Mouse (Mus musculus) intestine, embryonic 15.5 days (tissue): Measurements from ENCODE around the gene Pde4d. TPM values are rescaled to one million over a fixed set of nuclear protein-coding genes. Genes with fewer than 3 reads are reported as not detected.

Experiments
- ATAC-seq: fragments of 200-750 bp; cut with Nextera tagmentation; 2 replicates; pipeline ENCODE4 v1.8.0; 2017; ENCODE audit warnings: moderate TSS enrichment, moderate library complexity
- H3K27ac ChIP-seq: fragments of 300-500 bp; sonication (generic); 2 replicates; pipeline ENCODE4 v1.5.1; 2015; ENCODE audit warnings: mild to moderate bottlenecking, inconsistent platforms
- H3K27me3 ChIP-seq: fragments of 300-500 bp; sonication (generic); replicated peaks from 2 replicates; pipeline ENCODE4 v1.6.1; 2015; ENCODE audit warnings: inconsistent platforms
- H3K36me3 ChIP-seq: fragments of 300-500 bp; sonication (generic); 2 replicates; pipeline ENCODE4 v1.6.1; 2015; ENCODE audit warnings: inconsistent platforms
- H3K4me1 ChIP-seq: fragments of 300-500 bp; sonication (generic); replicated peaks from 2 replicates; pipeline ENCODE4 v1.6.1; 2015; ENCODE audit warnings: inconsistent platforms
- H3K4me2 ChIP-seq: fragments of 300-500 bp; sonication (generic); replicated peaks from 2 replicates; pipeline ENCODE4 v1.6.1; 2015; ENCODE audit warnings: mild to moderate bottlenecking, inconsistent platforms
- H3K4me3 ChIP-seq: fragments of 300-500 bp; sonication (generic); replicated peaks from 2 replicates; pipeline ENCODE4 v1.5.1; 2015; ENCODE audit warnings: inconsistent platforms
- H3K9ac ChIP-seq: fragments of 300-500 bp; sonication (generic); 2 replicates; pipeline ENCODE4 v1.6.1; 2015; ENCODE audit warnings: inconsistent platforms
- H3K9me3 ChIP-seq: fragments of 300-500 bp; sonication (generic); 2 replicates; pipeline ENCODE4 v1.6.1; 2016; ENCODE audit warnings: inconsistent platforms
- WGBS: fragments of 180-500 bp; shearing (Covaris S2); methylation state at CpG from one replicate; pipeline ENCODE4 v1.1.7; 2015; 5-methylcytosine and 5-hydroxymethylcytosine counted together
- polyA plus RNA-seq: library from polyadenylated mRNA; unstranded; fragments of >200 nt; fragmentation: Nextera tagmentation; extraction: Ambion mirVana; gene quantifications from 2 replicates; pipeline ENCODE4 v1.2.1, GENCODE M21; 2015

The Pde4d gene
- polyA plus RNA-seq, 1 experiment from 2014 or later = 18.5 TPM

- Histone ChIP-seq H3K4me1 (no peaks in the 10 kb centered on the region), H3K9ac (no peak overlapping the region), H3K27me3 (no peaks in the 10 kb centered on the region), H3K4me3 (no peak overlapping the region), H3K4me2 (no peak overlapping the region), H3K36me3 (no peaks in the 10 kb centered on the region), H3K9me3 (no peaks in the 10 kb centered on the region), H3K27ac (no peak overlapping the region)
- WGBS = 72% methylated on average over 5 of the region's 5 CpGs
- ATAC-seq = no peak
Observed at GRCm38 (mm10) chr13:109548263-109548662, 1098.5 kb downstream of the Pde4d start.

GRCm38 (mm10) chr13:109548771-109549555 is 1099.2 kb downstream of the Pde4d start:
- Histone ChIP-seq H3K4me1 (no peaks in the 10 kb centered on the region), H3K9me3 (no peaks in the 10 kb centered on the region), H3K27me3 (no peaks in the 10 kb centered on the region), H3K27ac (no peak overlapping the region), H3K4me3 (no peak overlapping the region), H3K9ac (no peak overlapping the region), H3K36me3 (no peaks in the 10 kb centered on the region), H3K4me2 (no peak overlapping the region)
- ATAC-seq = no peak
- WGBS = 82% methylated on average over 11 of the region's 11 CpGs

DNA sequence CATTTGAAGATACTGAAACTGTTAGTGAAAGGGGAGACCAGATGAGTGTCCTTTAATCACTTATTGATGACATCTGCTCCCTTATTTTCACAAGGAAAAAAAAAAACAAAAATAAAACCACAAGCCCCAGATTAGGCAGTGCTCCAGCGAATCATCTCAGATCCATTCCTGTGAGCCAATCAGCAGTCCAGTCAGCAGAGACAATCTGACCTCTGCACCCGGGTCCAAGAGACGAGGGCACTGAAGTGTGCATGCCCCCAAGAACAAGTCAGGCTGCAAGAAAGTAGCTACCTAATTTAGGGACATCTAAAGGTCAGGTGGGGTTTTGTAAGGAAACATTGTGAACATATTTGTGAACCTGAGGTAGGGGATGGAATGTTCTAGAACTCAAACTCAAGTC is 1102.1 kb downstream of the Pde4d start:
- 76% methylated on average over 3 of the region's 3 CpGs for WGBS

DNA sequence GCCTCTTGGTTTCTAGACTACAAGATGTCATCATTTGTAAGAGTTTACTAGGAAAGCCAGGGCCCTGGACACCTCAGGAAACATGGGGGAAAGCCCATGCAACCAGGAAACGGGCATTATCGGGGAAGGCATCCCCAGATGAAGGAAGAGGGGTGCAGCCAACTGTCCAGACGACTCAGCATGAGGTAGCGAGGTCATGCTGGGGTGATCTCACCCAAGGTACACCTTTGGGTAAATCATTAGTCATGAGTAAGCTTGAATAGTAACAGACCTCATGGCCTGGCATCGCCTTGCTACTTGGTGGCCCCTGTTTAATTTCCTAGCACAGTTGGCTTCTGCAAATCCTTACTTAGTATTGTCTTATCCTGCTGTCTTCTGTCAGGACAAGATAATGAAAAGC is 1105.8 kb downstream of the Pde4d start:
- Histone ChIP-seq H3K9me3 (no peaks in the 10 kb centered on the region), H3K27me3 (no peaks in the 10 kb centered on the region), H3K9ac (no peak overlapping the region), H3K36me3 (no peaks in the 10 kb centered on the region), H3K4me3 (no peak overlapping the region), H3K4me2 (no peak overlapping the region), H3K4me1 (no peaks in the 10 kb centered on the region), H3K27ac (no peak overlapping the region)
- WGBS = 67% methylated on average over 5 of the region's 5 CpGs
- ATAC-seq = no peak

More for the DNA sequence above, 1102.1 kb downstream of the Pde4d start:
- H3K4me1 ChIP-seq = no peaks in the 10 kb centered on the region
- no peak overlapping the region for H3K9ac ChIP-seq
- no peak overlapping the region for H3K4me2 ChIP-seq
- H3K27ac ChIP-seq = no peak overlapping the region
- no peaks in the 10 kb centered on the region for H3K36me3 ChIP-seq
- no peaks in the 10 kb centered on the region for H3K9me3 ChIP-seq
- no peak for ATAC-seq
- no peak overlapping the region for H3K4me3 ChIP-seq
- no peaks in the 10 kb centered on the region for H3K27me3 ChIP-seq

DNA sequence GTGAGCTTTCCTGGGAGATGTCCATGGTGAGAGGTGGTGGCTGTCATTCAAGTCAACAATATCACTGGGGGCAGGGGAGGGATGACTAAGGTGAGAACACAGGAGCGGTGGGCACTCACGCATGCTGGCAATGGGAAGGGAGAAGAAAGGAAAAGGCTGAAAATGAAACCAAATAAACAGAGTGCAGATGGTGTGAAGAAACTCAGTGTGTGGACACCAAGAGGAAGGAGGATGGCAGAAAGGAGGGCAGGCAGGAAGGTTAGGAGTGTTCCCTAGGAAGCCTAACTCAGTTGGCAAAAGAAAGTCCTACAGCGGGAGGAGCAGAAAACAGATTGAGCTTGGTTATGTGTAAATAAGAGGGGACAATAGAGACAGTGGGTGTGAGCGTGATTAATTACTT is 1107.1 kb downstream of the Pde4d start:
- H3K27ac ChIP-seq = no peak overlapping the region
- 91% methylated on average over 4 of the region's 4 CpGs for WGBS
- H3K36me3 ChIP-seq = no peaks in the 10 kb centered on the region
- no peak for ATAC-seq
- no peaks in the 10 kb centered on the region for H3K9me3 ChIP-seq
- H3K4me2 ChIP-seq = no peak overlapping the region
- H3K4me3 ChIP-seq = no peak overlapping the region
- no peaks in the 10 kb centered on the region for H3K27me3 ChIP-seq
- H3K4me1 ChIP-seq = no peaks in the 10 kb centered on the region
- H3K9ac ChIP-seq = no peak overlapping the region

GRCm38 (mm10) chr13:109558341-109559257 is 1108.9 kb downstream of the Pde4d start:
- no peak for ATAC-seq
- 75% methylated on average over 12 of the region's 12 CpGs for WGBS
- Histone ChIP-seq H3K9me3 (no peaks in the 10 kb centered on the region), H3K9ac (no peak overlapping the region), H3K36me3 (no peaks in the 10 kb centered on the region), H3K4me3 (no peak overlapping the region), H3K4me1 (no peaks in the 10 kb centered on the region), H3K27ac (no peak overlapping the region), H3K4me2 (no peak overlapping the region), H3K27me3 (no peaks in the 10 kb centered on the region)

- no peaks in the 10 kb centered on the region for H3K9me3 ChIP-seq
- WGBS = 80% methylated on average over 4 of the region's 4 CpGs
- no peak overlapping the region for H3K4me3 ChIP-seq
- no peaks in the 10 kb centered on the region for H3K4me1 ChIP-seq
- no peak for ATAC-seq
- no peak overlapping the region for H3K9ac ChIP-seq
- no peaks in the 10 kb centered on the region for H3K27me3 ChIP-seq
- H3K27ac ChIP-seq = no peak overlapping the region
- H3K36me3 ChIP-seq = no peaks in the 10 kb centered on the region
- H3K4me2 ChIP-seq = no peak overlapping the region
Observed at GRCm38 (mm10) chr13:109560261-109560660, 1110.5 kb downstream of the Pde4d start.

GRCm38 (mm10) chr13:109568638-109569468 is 1119.1 kb downstream of the Pde4d start:
- no peaks in the 10 kb centered on the region for H3K36me3 ChIP-seq
- H3K9ac ChIP-seq = no peak overlapping the region
- no peak for ATAC-seq
- no peak overlapping the region for H3K27ac ChIP-seq
- no peaks in the 10 kb centered on the region for H3K9me3 ChIP-seq
- no peak overlapping the region for H3K4me2 ChIP-seq
- whole genome bisulfite sequencing = 89% methylated on average over 20 of the region's 20 CpGs
- no peaks in the 10 kb centered on the region for H3K27me3 ChIP-seq
- no peaks in the 10 kb centered on the region for H3K4me1 ChIP-seq
- no peak overlapping the region for H3K4me3 ChIP-seq

DNA sequence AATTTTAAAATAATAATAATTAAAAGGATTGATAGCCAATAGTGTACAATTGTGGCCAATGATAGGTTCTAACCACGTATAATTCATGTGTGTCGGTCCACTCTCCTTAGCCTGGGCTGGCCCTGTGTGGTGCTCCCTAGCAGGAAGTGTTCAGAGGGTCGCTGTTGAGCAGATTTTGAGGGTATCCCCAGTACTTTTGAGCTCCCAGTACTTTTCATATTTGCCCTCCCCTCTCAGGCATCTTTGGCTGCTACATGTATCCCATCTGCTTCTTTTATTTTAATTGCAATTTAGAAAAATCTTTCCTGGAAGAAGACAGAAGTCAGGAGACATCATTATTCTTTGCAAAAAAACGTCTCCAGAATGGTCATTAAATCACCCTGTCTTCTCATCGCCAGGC is 1119.7 kb downstream of the Pde4d start:
- Histone ChIP-seq H3K27ac (no peak overlapping the region), H3K27me3 (no peaks in the 10 kb centered on the region), H3K4me1 (no peaks in the 10 kb centered on the region), H3K4me2 (no peak overlapping the region), H3K36me3 (no peaks in the 10 kb centered on the region), H3K9me3 (no peaks in the 10 kb centered on the region), H3K9ac (no peak overlapping the region), H3K4me3 (no peak overlapping the region)
- ATAC-seq = no peak
- WGBS = 73% methylated on average over 5 of the region's 5 CpGs

GRCm38 (mm10) chr13:109576725-109577124 is 1127.0 kb downstream of the Pde4d start:
- no peaks in the 10 kb centered on the region for H3K27me3 ChIP-seq
- no peak overlapping the region for H3K27ac ChIP-seq
- H3K36me3 ChIP-seq = no peaks in the 10 kb centered on the region
- no peak for ATAC-seq
- H3K9ac ChIP-seq = no peak overlapping the region
- H3K4me1 ChIP-seq = no peaks in the 10 kb centered on the region
- no peaks in the 10 kb centered on the region for H3K9me3 ChIP-seq
- WGBS = 44% methylated on average over 1 of the region's 1 CpGs
- H3K4me3 ChIP-seq = no peak overlapping the region
- no peak overlapping the region for H3K4me2 ChIP-seq

- ATAC-seq = peak; percentile 39; the same call in 1 of the 2 replicates
- Histone ChIP-seq H3K36me3 (no peaks in the 10 kb centered on the region), H3K9me3 (no peaks in the 10 kb centered on the region), H3K27me3 (no peaks in the 10 kb centered on the region), H3K27ac (0 out of 2 replicates have a peak overlapping the region, but pooled peaks have one; percentile 23), H3K4me2 (no peak overlapping the region), H3K4me1 (no peaks in the 10 kb centered on the region), H3K9ac (no peak overlapping the region), H3K4me3 (no peak overlapping the region)
- WGBS = 47% methylated on average over 5 of the region's 5 CpGs
Observed at GRCm38 (mm10) chr13:109577454-109577853, 1127.7 kb downstream of the Pde4d start.

GRCm38 (mm10) chr13:109577901-109578300 is 1128.2 kb downstream of the Pde4d start:
- ATAC-seq = no peak
- Histone ChIP-seq H3K9ac (no peak overlapping the region), H3K4me2 (no peak overlapping the region), H3K4me1 (no peaks in the 10 kb centered on the region), H3K9me3 (no peaks in the 10 kb centered on the region), H3K36me3 (no peaks in the 10 kb centered on the region), H3K4me3 (no peak overlapping the region), H3K27ac (0 out of 2 replicates have a peak overlapping the region, but pooled peaks have one; percentile 23), H3K27me3 (no peaks in the 10 kb centered on the region)
- 36% methylated on average over 4 of the region's 4 CpGs for WGBS
